Mouse (Mus musculus) hindbrain, embryonic 12.5 days (tissue): ENCODE measurements around the gene Grb2. TPM values are rescaled to one million over a fixed set of nuclear protein-coding genes. Genes with fewer than 3 reads are reported as not detected.

Experiments
- ATAC-seq: fragments of 200-750 bp; cut with Nextera tagmentation; 2 replicates; pipeline ENCODE4 v1.8.0; 2017; ENCODE audit warnings: moderate TSS enrichment; ENCODE audit not compliant: low FRiP score
- H3K27ac ChIP-seq: fragments of 300-500 bp; sonication (generic); 2 replicates; pipeline ENCODE4 v1.5.1; 2016; ENCODE audit warnings: mild to moderate bottlenecking
- H3K27me3 ChIP-seq: fragments of 300-500 bp; sonication (generic); 2 replicates; pipeline ENCODE4 v1.6.1; 2016; ENCODE audit warnings: mild to moderate bottlenecking
- H3K36me3 ChIP-seq: fragments of 300-500 bp; sonication (generic); 2 replicates; pipeline ENCODE4 v1.6.1; 2016; ENCODE audit warnings: mild to moderate bottlenecking
- H3K4me1 ChIP-seq: fragments of 300-500 bp; sonication (generic); 2 replicates; pipeline ENCODE4 v1.6.1; 2016
- H3K4me2 ChIP-seq: fragments of 300-500 bp; sonication (generic); replicated peaks from 2 replicates; pipeline ENCODE4 v1.6.1; 2016; ENCODE audit warnings: mild to moderate bottlenecking
- H3K4me3 ChIP-seq: fragments of 300-500 bp; sonication (generic); 2 replicates; pipeline ENCODE4 v1.5.1; 2016; ENCODE audit warnings: mild to moderate bottlenecking
- H3K9ac ChIP-seq: fragments of 300-500 bp; sonication (generic); 2 replicates; pipeline ENCODE4 v1.6.1; 2016; ENCODE audit warnings: mild to moderate bottlenecking, moderate library complexity
- H3K9me3 ChIP-seq: fragments of 300-500 bp; sonication (generic); replicated peaks from 2 replicates; pipeline ENCODE4 v1.6.1; 2016; ENCODE audit warnings: mild to moderate bottlenecking
- WGBS: fragments of 180-500 bp; shearing (Covaris S2); methylation state at CpG from one replicate; pipeline ENCODE4 v1.1.7; 2016; 5-methylcytosine and 5-hydroxymethylcytosine counted together
- polyA plus RNA-seq: library from polyadenylated mRNA; unstranded; fragments of >200 nt; fragmentation: Nextera tagmentation; extraction: Ambion mirVana; gene quantifications from 2 replicates; pipeline ENCODE4 v1.2.1, GENCODE M21; 2016

The Grb2 gene
- polyA plus RNA-seq, 1 experiment from 2014 or later = 151 TPM

- ATAC-seq = no peak
- H3K27me3 ChIP-seq = no peaks in the 10 kb centered on the region
- no peaks in the 10 kb centered on the region for H3K9me3 ChIP-seq
- no peak overlapping the region for H3K4me3 ChIP-seq
- H3K4me1 ChIP-seq = no peaks in the 10 kb centered on the region; the same call in 1 of the 2 replicates
- WGBS = 86% methylated on average over 3 of the region's 4 CpGs
- peaks cover 8% of the 10 kb centered on the region; the same call in 1 of the 2 replicates for H3K36me3 ChIP-seq
- no peak overlapping the region for H3K9ac ChIP-seq
- H3K27ac ChIP-seq = no peak overlapping the region
- H3K4me2 ChIP-seq = no peak overlapping the region
These were observed 68.0 kb downstream of the Grb2 start for GRCm38 (mm10) chr11:115640311-115640828.

DNA sequence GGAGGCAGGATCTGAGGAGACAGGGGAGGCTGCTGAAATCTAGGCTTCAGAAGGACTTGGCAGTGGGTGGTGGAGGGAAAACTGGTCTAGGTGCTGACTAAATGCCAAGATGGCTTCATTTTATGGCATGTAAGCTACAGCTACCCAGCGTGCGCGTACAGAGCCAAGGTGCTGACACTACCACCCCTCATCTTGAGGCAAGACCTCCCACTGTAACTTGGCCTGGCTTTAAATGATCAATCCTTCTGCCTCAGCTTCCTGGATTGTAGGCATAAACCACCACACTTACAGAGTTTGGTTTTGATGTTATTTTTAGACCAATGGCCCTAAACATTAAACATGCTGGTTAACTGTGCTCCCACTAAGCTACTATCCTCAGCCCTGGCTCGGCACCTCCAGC lies 68.9 kb downstream of the Grb2 start:
- Histone ChIP-seq H3K36me3 (peaks cover 6% of the 10 kb centered on the region; the same call in 1 of the 2 replicates), H3K9ac (no peak overlapping the region), H3K4me3 (no peak overlapping the region), H3K27ac (no peak overlapping the region), H3K4me2 (no peak overlapping the region), H3K4me1 (no peaks in the 10 kb centered on the region; the same call in 1 of the 2 replicates), H3K9me3 (no peaks in the 10 kb centered on the region), H3K27me3 (no peaks in the 10 kb centered on the region)
- WGBS = 88% methylated on average over 4 of the region's 4 CpGs
- no peak for ATAC-seq

- 82% methylated on average over 5 of the region's 5 CpGs for WGBS
These were observed 69.6 kb downstream of the Grb2 start for GRCm38 (mm10) chr11:115638498-115639409.

DNA sequence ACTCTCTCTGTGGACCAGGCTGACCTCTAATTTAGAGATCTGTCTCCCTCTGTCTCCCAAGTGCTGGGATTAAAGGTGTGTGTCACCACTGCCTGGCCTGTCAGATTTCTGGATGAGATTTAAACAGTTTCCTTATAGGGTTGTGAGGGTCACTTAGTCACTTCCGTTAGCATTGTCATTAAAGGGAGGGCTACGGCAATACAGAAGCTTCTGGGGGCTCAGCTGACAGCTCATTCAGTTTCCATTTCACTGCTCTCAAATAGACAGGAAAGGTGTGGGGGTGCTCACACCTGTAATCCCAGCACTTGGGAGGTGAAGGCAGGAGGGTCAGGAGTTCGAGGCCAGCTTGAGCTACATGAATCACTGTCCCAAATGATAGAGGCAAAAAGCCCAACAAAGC lies 71.4 kb downstream of the Grb2 start:
- Histone ChIP-seq H3K9ac (no peak overlapping the region), H3K4me1 (no peaks in the 10 kb centered on the region; the same call in 1 of the 2 replicates), H3K27me3 (no peaks in the 10 kb centered on the region), H3K9me3 (no peaks in the 10 kb centered on the region), H3K27ac (no peak overlapping the region), H3K4me3 (no peak overlapping the region), H3K4me2 (no peak overlapping the region), H3K36me3 (no peaks in the 10 kb centered on the region)
- 78% methylated on average over 3 of the region's 3 CpGs for WGBS
- no peak for ATAC-seq

More at GRCm38 (mm10) chr11:115638498-115639409, 69.6 kb downstream of the Grb2 start:
- Histone ChIP-seq H3K4me1 (no peaks in the 10 kb centered on the region; the same call in 1 of the 2 replicates), H3K9ac (no peak overlapping the region), H3K9me3 (no peaks in the 10 kb centered on the region), H3K27me3 (no peaks in the 10 kb centered on the region), H3K4me2 (no peak overlapping the region), H3K36me3 (no peaks in the 10 kb centered on the region), H3K27ac (no peak overlapping the region), H3K4me3 (no peak overlapping the region)
- no peak for ATAC-seq

GRCm38 (mm10) chr11:115635484-115635883 lies 72.9 kb downstream of the Grb2 start:
- ATAC-seq = no peak
- H3K27me3 ChIP-seq = no peaks in the 10 kb centered on the region
- WGBS = 76% methylated on average over 8 of the region's 8 CpGs
- H3K4me1 ChIP-seq = no peaks in the 10 kb centered on the region; the same call in 1 of the 2 replicates
- H3K4me2 ChIP-seq = no peak overlapping the region
- H3K9ac ChIP-seq = no peak overlapping the region
- no peak overlapping the region for H3K4me3 ChIP-seq
- no peaks in the 10 kb centered on the region for H3K9me3 ChIP-seq
- H3K27ac ChIP-seq = no peak overlapping the region
- no peaks in the 10 kb centered on the region for H3K36me3 ChIP-seq

DNA sequence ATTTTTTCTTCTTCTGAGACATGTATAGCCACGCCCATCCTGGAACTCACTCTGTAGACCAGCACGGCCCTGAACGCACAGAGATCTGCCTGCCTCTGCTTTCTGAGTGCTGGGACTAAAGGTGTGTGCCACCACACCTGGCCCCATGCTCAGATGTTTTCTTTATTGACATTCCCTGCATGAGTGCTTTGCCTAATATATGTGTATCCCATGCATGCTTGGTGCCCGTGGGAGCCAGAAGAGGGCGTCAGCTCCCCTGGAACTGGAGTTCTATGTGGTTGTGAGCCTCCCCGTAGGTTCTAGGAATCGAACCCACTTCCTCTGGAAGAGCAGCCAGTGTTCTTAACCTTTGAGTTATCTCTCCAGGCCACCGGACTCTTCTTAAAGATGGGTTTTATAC lies 73.4 kb downstream of the Grb2 start:
- no peaks in the 10 kb centered on the region for H3K27me3 ChIP-seq
- no peak overlapping the region for H3K27ac ChIP-seq
- no peak for ATAC-seq
- no peak overlapping the region for H3K4me3 ChIP-seq
- H3K4me1 ChIP-seq = no peaks in the 10 kb centered on the region; the same call in 1 of the 2 replicates
- H3K36me3 ChIP-seq = no peaks in the 10 kb centered on the region
- no peak overlapping the region for H3K4me2 ChIP-seq
- H3K9me3 ChIP-seq = no peaks in the 10 kb centered on the region
- H3K9ac ChIP-seq = no peak overlapping the region
- 87% methylated on average over 8 of the region's 8 CpGs for WGBS

DNA sequence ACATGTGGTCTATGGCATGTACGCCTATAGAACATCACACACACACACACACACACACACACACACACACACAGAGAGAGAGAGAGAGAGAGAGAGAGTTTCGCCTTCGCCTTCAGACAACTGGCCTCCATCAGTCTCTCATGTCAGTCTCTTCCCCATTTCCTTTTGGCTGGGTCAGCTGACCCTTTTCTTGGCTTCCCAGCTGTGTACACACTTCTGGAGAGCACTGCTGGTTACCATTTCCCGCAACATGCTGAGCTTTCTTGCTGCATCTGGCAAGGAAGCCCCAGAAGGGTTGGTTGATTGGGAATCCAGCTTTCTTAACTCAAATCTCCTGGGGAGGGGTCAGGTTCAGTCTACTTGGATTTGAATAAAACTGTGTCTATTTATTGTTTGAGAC lies 74.3 kb downstream of the Grb2 start:
- no peak overlapping the region for H3K4me3 ChIP-seq
- WGBS = 80% methylated on average over 3 of the region's 4 CpGs
- H3K9ac ChIP-seq = no peak overlapping the region
- no peak for ATAC-seq
- no peaks in the 10 kb centered on the region for H3K27me3 ChIP-seq
- no peaks in the 10 kb centered on the region for H3K36me3 ChIP-seq
- H3K4me2 ChIP-seq = no peak overlapping the region
- H3K27ac ChIP-seq = no peak overlapping the region
- H3K4me1 ChIP-seq = no peaks in the 10 kb centered on the region; the same call in 1 of the 2 replicates
- H3K9me3 ChIP-seq = no peaks in the 10 kb centered on the region

DNA sequence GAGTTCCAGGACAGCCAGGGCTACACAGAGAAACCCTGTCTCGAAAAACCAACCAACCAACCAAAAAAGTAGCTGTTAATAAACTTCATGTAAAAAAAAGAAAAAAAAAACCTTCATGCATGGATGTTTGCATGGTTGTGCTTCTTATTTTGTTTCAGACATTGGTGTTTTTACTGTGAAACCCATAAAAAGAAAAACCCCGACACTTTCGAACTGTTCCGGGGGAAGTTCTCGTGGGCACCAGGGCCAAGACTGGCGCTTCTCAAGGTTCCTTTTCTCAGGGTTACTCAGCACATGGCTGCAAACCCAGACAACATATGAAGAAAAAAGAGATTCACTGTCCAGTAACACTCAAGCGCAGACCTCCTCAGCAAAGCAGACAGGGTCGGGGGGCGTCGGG lies 75.5 kb downstream of the Grb2 start:
- Histone ChIP-seq H3K27me3 (no peaks in the 10 kb centered on the region), H3K4me1 (peaks cover 2% of the 10 kb centered on the region; the same call in 1 of the 2 replicates), H3K4me2 (no peak overlapping the region), H3K27ac (no peak overlapping the region), H3K9me3 (no peaks in the 10 kb centered on the region), H3K4me3 (no peak overlapping the region), H3K9ac (no peak overlapping the region), H3K36me3 (no peaks in the 10 kb centered on the region)
- ATAC-seq = no peak
- WGBS = 91% methylated on average over 10 of the region's 10 CpGs

- 76% methylated on average over 7 of the region's 7 CpGs for WGBS
- Histone ChIP-seq H3K27ac (no peak overlapping the region), H3K36me3 (no peaks in the 10 kb centered on the region), H3K4me2 (no peak overlapping the region), H3K4me3 (no peak overlapping the region), H3K9ac (no peak overlapping the region), H3K4me1 (peaks cover 6% of the 10 kb centered on the region), H3K9me3 (no peaks in the 10 kb centered on the region), H3K27me3 (no peaks in the 10 kb centered on the region)
- ATAC-seq = no peak
These were observed 76.2 kb downstream of the Grb2 start for GRCm38 (mm10) chr11:115632247-115632646.

- peaks cover 10% of the 10 kb centered on the region for H3K4me1 ChIP-seq
- no peaks in the 10 kb centered on the region for H3K9me3 ChIP-seq
- H3K9ac ChIP-seq = no peak overlapping the region
- H3K4me3 ChIP-seq = no peak overlapping the region
- no peak for ATAC-seq
- WGBS = 19% methylated on average over 3 of the region's 3 CpGs
- H3K27ac ChIP-seq = no peak overlapping the region
- no peaks in the 10 kb centered on the region for H3K27me3 ChIP-seq
- H3K4me2 ChIP-seq = no peak overlapping the region
- no peaks in the 10 kb centered on the region for H3K36me3 ChIP-seq
These were observed 76.9 kb downstream of the Grb2 start for GRCm38 (mm10) chr11:115631505-115631890.

DNA sequence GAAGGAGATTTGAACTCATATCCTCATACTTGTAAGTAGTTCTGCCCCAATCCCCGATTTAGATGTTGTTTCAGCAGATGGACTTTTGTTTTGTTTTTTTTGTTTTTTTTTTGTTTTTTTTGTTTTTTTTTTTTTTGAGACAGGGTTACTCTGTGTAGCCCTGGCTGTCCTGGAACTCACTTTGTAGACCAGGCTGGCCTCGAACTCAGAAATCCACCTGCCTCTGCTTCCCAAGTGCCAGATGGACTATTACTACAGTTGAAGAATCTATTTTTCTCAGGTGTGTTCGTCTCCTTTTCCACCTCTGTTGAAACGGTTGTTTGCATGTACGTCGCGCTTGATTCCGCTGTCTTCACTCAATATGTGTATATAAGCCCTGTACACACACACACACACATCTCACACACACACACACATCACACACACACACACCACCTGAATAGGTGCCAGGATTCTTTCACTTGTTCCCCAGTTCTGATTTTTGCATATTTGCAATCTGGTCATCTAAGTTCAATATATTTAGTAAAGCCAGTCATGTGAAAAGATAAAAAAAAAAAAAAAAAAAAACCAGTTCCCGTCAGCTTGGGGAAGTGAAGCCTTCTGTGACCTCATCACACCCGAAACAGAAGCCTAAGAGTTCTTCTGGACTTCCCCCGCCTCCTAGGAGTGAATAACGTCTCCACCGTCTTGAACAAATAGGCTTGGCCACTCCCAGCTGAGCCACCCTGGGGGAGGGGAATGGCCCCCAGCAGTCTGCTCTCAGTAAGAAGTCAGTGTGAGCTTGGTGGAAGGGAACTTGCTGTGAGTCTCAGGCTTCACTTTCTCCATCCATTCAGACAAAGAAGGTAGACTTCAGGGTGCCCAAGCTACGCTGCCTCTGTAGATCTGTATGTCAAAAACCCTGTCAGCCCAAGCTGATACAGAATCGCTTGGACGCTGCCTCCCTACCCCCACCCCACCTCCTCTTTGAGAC lies 77.6 kb downstream of the Grb2 start:
- Histone ChIP-seq H3K9me3 (no peaks in the 10 kb centered on the region), H3K4me2 (no peak overlapping the region), H3K27me3 (no peaks in the 10 kb centered on the region), H3K4me3 (no peak overlapping the region), H3K9ac (no peak overlapping the region), H3K4me1 (peaks cover 10% of the 10 kb centered on the region), H3K36me3 (no peaks in the 10 kb centered on the region), H3K27ac (no peak overlapping the region)
- WGBS = 52% methylated on average over 16 of the region's 16 CpGs
- ATAC-seq = no peak
